Mouse (Mus musculus) E14TG2a.4 (cell line): ENCODE data around the gene Mllt10.

ENCODE experiments used
- H3K27me3 ChIP-seq: 2 replicates; pipeline ENCODE4 v1.6.1; 2014; ENCODE audit warnings: low read length, control low read depth; ENCODE audit not compliant: insufficient read depth
- H3K36me3 ChIP-seq: 2 replicates; pipeline ENCODE4 v1.6.1; 2014; ENCODE audit warnings: low read length, control low read depth; ENCODE audit not compliant: insufficient read depth
- H3K4me1 ChIP-seq: replicated peaks from 2 replicates; pipeline ENCODE4 v1.6.1; 2014; ENCODE audit warnings: low read depth, low read length, control low read depth
- H3K4me3 ChIP-seq: replicated peaks from 2 replicates; pipeline ENCODE4 v1.5.1; 2014; ENCODE audit warnings: mild to moderate bottlenecking, low read length
- H3K9me3 ChIP-seq: 2 replicates; pipeline ENCODE4 v1.6.1; 2014; ENCODE audit warnings: low read length, control low read depth
- CTCF ChIP-seq: conservative IDR thresholded peaks from 2 replicates; pipeline ENCODE4 v1.5.1; 2014; ENCODE audit warnings: low read length
- NANOG ChIP-seq: IDR thresholded peaks from 2 replicates; pipeline ENCODE4 v1.6.1; 2014; ENCODE audit warnings: borderline replicate concordance, low read length, mixed read lengths
- POU5F1 ChIP-seq: IDR thresholded peaks from 2 replicates; pipeline ENCODE4 v1.6.1; 2014; ENCODE audit warnings: low read length, borderline replicate concordance

The Mllt10 gene

DNA sequence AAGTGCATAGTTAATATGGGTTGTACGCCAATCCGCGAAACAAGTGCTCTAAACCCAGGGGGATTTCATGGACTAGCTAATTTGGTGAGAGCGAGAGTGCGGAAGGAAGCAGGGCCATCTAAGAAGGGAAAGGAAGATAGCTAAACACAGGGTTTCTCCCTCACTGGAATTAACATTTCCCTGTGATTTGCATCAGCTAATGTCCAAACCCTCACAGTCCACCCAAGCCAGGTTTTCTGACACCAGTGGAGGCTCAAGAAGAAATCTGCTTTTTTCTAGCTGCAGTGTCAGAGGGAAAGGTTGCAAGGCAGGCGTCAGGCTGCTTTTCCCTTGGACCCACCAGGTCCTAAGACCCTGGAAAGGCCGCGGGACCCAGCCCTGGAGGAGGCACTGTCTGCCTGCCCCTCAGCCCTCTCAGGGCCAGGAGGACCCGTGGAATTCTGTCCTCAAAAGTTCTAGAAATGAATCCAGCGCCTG lies 16.1 kb upstream of the Mllt10 start:
- peaks cover 41% of the 10 kb centered on the region for H3K4me1 ChIP-seq
- H3K27me3 ChIP-seq: peaks cover 76% of the 10 kb centered on the region
- H3K4me3 ChIP-seq: peak overlapping the region; percentile 68
- no peaks in the 10 kb centered on the region for H3K9me3 ChIP-seq
- TF ChIP-seq CTCF (no peak), POU5F1 (no peak), NANOG (no peak)
- H3K36me3 ChIP-seq: no peaks in the 10 kb centered on the region

DNA sequence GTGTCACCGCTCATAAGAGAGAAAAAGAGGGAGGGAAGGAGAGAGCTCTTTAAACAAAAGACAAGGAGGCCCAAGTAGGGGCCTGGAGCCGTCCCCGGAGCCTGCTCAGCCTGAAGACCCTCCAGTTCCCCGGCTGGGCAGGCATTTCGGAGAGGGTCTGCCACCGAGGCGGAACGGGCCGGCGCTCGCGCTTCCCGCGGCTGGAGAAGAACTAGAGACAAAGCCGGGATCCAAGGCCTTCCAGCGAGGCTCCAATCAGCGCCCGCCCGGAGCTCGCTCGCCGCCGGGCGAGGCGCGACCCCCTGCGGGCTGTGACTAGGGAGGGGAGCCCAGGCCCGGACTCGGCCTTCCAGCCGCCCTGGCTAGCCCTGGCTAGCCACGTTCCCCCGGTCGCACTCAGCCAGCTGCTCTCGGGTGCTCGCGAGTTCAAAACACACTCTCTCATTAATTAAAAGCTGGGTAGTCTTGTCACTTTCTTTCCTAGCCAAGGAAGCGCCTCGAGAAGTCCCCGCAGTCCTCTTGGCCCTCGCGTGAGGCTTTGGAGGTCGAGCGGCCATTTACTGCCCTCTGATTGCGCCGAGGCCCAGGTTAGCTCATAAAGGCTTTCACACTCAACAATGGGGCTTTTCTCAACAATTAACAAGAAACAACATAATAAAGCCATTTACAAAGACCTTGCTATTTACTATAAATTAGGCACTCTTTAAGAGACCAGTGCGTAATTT lies 15.3 kb upstream of the Mllt10 start:
- H3K9me3 ChIP-seq: no peaks in the 10 kb centered on the region

DNA sequence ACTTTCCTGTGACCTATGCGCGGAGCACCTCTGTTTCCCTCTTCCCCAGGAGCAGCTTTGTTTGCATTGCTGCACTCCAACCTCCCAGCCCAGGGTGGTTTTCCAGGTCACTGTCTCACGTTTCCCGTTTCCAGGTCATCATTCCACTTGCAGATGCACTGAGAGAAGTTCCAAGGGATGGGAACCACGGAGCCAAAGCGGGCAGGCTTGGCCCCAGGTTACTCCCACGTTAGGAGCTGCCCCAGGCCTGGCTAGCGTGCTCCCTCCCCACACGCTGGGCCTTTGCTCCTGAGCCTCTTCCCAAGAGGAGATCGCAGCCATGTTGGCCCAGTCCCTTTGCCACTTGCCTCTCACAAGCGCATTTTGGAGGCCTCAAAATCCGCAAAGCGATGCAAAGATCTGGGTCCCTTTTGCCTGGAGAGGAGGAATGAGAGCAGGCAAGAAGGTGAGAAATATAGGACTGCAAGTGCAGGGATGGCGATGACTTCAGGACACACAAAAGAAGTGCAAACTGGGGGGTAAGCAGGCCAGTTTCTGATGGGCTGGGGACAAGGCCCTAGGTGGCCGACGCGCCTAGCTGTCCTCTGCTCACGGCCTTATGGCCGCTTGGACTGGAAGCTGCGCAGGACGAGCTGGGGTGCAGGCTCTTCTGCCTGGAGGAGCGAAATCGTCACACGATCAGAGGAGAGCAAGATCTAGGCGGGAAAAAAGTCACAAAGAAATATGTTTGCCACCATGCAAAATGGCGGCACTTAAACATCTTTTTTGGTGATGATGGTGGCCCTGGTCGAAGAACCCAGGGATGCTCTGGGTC lies 14.5 kb upstream of the Mllt10 start:
- TF ChIP-seq POU5F1: no peak
- no peak for TF ChIP-seq NANOG
- TF ChIP-seq CTCF: no peak
- H3K4me3 ChIP-seq: peak overlapping the region; percentile 68
- H3K36me3 ChIP-seq: no peaks in the 10 kb centered on the region
- H3K9me3 ChIP-seq: no peaks in the 10 kb centered on the region
- peaks cover 76% of the 10 kb centered on the region for H3K27me3 ChIP-seq
- H3K4me1 ChIP-seq: peaks cover 44% of the 10 kb centered on the region

More for the DNA sequence above, 15.3 kb upstream of the Mllt10 start:
- TF ChIP-seq POU5F1 (no peak), CTCF (no peak), NANOG (no peak)
- Histone ChIP-seq H3K4me3 (peak overlapping the region; percentile 68), H3K4me1 (peaks cover 40% of the 10 kb centered on the region), H3K36me3 (no peaks in the 10 kb centered on the region), H3K27me3 (peaks cover 75% of the 10 kb centered on the region)

DNA sequence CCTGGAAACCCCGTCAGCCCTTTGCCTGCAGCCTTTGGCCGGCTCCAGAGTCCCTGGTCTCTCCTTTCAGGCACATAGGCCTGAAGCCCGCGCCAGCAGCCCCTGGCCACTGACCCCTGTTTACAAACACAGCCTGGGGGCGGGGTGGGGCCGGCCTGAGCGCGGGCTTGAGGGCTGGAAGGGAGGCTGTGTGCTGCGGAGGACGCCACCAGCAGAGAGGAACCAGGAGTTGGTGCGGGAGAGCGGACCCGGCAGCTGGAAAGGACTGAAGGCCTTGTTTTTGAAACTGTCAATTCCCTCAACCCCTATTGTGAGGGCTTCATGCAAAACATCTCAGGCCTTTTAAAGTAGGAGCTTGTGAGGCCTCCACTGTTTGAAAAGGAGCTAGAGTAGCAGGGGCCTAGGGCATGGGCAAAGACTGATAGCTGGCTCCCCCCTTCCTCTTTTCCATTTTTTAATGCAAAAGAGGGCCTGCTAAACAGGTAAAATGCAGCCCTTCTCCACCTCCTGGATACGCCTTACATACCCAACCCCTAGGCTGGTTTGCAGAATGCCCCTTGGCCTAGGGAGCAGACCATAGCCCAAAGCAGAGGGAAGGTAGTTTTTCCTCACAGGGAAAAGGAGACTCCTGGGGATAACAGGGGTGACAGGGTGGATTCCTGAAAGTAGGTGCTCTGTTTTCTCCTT lies 13.7 kb upstream of the Mllt10 start:
- Histone ChIP-seq H3K27me3 (peaks cover 79% of the 10 kb centered on the region), H3K4me3 (peak overlapping the region; percentile 68), H3K9me3 (no peaks in the 10 kb centered on the region), H3K4me1 (peaks cover 52% of the 10 kb centered on the region), H3K36me3 (no peaks in the 10 kb centered on the region)
- TF ChIP-seq NANOG (no peak), POU5F1 (no peak), CTCF (no peak)

DNA sequence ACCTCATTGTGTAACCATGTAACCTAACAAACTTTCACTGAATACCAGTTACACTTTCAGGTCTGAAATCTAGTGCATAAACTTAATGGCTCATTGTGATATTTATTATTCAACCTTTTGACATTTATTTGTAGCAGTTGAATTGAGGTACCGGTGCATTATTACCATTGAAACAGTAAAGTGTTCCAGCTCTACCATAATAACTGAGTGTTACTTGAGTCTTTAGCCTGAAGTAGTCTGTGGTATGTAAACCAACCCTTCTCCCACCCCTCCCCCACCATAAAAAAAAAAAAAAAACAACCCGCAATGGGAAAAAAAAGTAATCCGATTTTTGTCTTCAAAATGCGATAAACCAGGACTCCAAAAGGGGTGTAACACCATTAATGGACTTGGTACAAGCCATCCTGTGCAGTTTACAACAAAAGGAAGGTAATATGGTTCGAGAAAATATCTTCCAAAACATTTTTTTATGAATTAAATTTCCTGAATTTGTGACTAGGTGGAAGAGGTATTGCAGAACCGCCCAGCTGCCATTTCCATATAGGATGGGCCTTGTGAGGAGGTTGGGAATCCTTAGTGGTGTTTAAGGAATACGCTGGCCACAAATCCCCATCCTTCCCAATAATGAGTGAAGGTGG lies 9.8 kb upstream of the Mllt10 start:
- no peaks in the 10 kb centered on the region for H3K36me3 ChIP-seq
- TF ChIP-seq POU5F1 (no peak), CTCF (no peak), NANOG (no peak)

DNA sequence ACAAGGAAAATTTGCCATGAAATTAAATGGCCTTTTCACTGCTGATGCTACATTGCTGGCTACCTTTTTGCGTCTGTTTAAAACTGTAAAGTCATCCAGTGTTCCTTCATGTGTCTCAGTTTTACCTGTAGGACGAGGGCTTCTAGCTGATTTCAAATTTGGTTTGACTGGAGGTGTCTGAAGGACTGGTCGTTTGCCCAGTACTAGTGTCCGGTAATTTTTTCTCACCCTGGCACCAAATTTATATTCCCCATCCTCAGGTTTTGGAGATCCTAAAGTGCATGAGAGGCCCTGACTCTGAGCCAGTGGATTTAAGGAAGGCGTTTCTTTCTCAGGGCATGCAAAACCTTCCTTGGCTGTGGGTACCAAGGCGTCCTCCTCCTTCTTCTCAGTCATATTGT lies 9.3 kb upstream of the Mllt10 start:
- Histone ChIP-seq H3K4me3 (no peak overlapping the region), H3K9me3 (no peaks in the 10 kb centered on the region), H3K4me1 (peaks cover 65% of the 10 kb centered on the region), H3K27me3 (peaks cover 82% of the 10 kb centered on the region), H3K36me3 (no peaks in the 10 kb centered on the region)
- no peak for TF ChIP-seq POU5F1
- no peak for TF ChIP-seq CTCF
- TF ChIP-seq NANOG: no peak

More for the DNA sequence above, 9.8 kb upstream of the Mllt10 start:
- Histone ChIP-seq H3K27me3 (peaks cover 80% of the 10 kb centered on the region), H3K4me3 (no peak overlapping the region), H3K9me3 (no peaks in the 10 kb centered on the region), H3K4me1 (peaks cover 65% of the 10 kb centered on the region)

DNA sequence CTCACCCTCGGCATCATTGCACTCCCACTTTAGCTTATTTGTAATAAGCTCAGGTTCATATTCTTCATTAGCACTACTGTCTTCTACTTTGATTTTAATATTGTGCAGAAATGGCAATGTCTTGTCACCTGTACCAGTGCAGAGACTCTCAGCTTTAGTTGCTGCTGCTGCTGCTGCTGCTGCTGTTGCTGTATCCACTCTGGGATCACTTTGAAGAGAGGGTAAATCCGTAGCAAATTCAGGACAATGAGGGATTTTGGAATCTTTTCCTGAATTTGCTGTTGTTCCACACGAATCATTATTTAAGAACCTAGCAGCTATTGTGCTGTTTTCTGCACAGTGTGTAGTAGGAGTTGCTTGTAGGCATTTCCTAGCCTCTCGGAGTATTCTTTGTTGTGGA lies 8.9 kb upstream of the Mllt10 start:
- no peak for TF ChIP-seq NANOG
- no peak for TF ChIP-seq POU5F1
- no peak for TF ChIP-seq CTCF
- no peaks in the 10 kb centered on the region for H3K36me3 ChIP-seq
- H3K27me3 ChIP-seq: peaks cover 81% of the 10 kb centered on the region
- H3K4me3 ChIP-seq: peak overlapping the region; percentile 77
- H3K9me3 ChIP-seq: no peaks in the 10 kb centered on the region
- peaks cover 61% of the 10 kb centered on the region for H3K4me1 ChIP-seq
